Mouse (Mus musculus) heart, adult 2 months (tissue): ENCODE measurements around the gene Dyx1c1. TPM values are rescaled to one million over a fixed set of nuclear protein-coding genes. Genes with fewer than 3 reads are reported as not detected.

Source experiments
- DNase-seq, 2 experiments: peaks; one replicate each; pipeline ENCODE4 v3.0.0; 2021
- H3K27ac ChIP-seq: fragments of 200-600 bp; 2 replicates; pipeline ENCODE4 v1.8.1; 2022
- H3K27me3 ChIP-seq: fragments of 200-500 bp; 2 replicates; pipeline ENCODE4 v1.6.1; 2012; ENCODE audit warnings: mild to moderate bottlenecking, low read length, inconsistent platforms, mixed read lengths; ENCODE audit not compliant: control insufficient read depth, insufficient read depth
- H3K36me3 ChIP-seq: fragments of 200-500 bp; 2 replicates; pipeline ENCODE4 v1.6.1; 2012; ENCODE audit warnings: low read length, inconsistent platforms; ENCODE audit not compliant: control insufficient read depth, insufficient read depth
- H3K4me1 ChIP-seq: fragments of 200-500 bp; 2 replicates; pipeline ENCODE4 v1.6.1; 2011; ENCODE audit warnings: low read length; ENCODE audit not compliant: control insufficient read depth, insufficient read depth
- H3K4me3 ChIP-seq: fragments of 200-600 bp; 2 replicates; pipeline ENCODE4 v1.8.1; 2022
- H3K79me2 ChIP-seq: fragments of 200-500 bp; replicated peaks from 2 replicates; pipeline ENCODE4 v1.6.1; 2012; ENCODE audit warnings: mild to moderate bottlenecking, inconsistent platforms, low read length, moderate library complexity, mixed read lengths; ENCODE audit not compliant: control insufficient read depth, insufficient read depth
- H3K9ac ChIP-seq: fragments of 200-500 bp; 2 replicates; pipeline ENCODE4 v1.6.1; 2012; ENCODE audit warnings: low read depth, mild to moderate bottlenecking, control low read depth, inconsistent platforms, low read length, mixed read lengths
- CTCF ChIP-seq: fragments of 200-600 bp; IDR thresholded peaks from 2 replicates; pipeline ENCODE4 v1.8.1; 2022; ENCODE audit warnings: antibody characterized with exemption, mild to moderate bottlenecking, moderate library complexity
- EP300 ChIP-seq: fragments of 200-500 bp; IDR thresholded peaks from 2 replicates; pipeline ENCODE4 v1.6.1; 2011; ENCODE audit warnings: low read depth, low read length, control low read depth; ENCODE audit not compliant: insufficient read depth
- POLR2A ChIP-seq: fragments of 200-500 bp; IDR thresholded peaks from 2 replicates; pipeline ENCODE4 v1.6.1; 2011; ENCODE audit warnings: mild to moderate bottlenecking, low read depth, low read length, control low read depth; ENCODE audit not compliant: insufficient read depth
- WGBS: fragments of 180-500 bp; shearing (Covaris S2); methylation state at CpG from one replicate; pipeline ENCODE4 v1.1.7; 2018; 5-methylcytosine and 5-hydroxymethylcytosine counted together
- intact Hi-C: fragments of 180-260 bp; cut with DNase I; formaldehyde crosslinking; loops from one replicate; pipeline ENCODE4 v1.15.1; 2025
- polyA plus RNA-seq: library from polyadenylated mRNA; depleted of rRNA; stranded (reverse); fragments of >200 nt; gene quantifications from 2 replicates; pipeline ENCODE4 v1.2.3, GENCODE M21; 2012
- total RNA-seq, 2 experiments: library from RNA; stranded (reverse); gene quantifications; 2 replicates each; pipeline ENCODE4 v1.2.3; 2021

Dyx1c1 gene
- total and polyA plus RNA-seq, 3 experiments, result 0.18 to 0.52 (median 0.39) TPM

- no peak for TF ChIP-seq EP300
- no peak for TF ChIP-seq POLR2A
- TF ChIP-seq CTCF, result no peak
- Histone ChIP-seq H3K27me3 (no peaks in the 10 kb centered on the region), H3K9ac (no peak overlapping the region), H3K4me1 (no peaks in the 10 kb centered on the region), H3K4me3 (no peak overlapping the region), H3K79me2 (no peaks in the 10 kb centered on the region), H3K36me3 (no peaks in the 10 kb centered on the region), H3K27ac (no peak overlapping the region)
- peak in 1 of 2 experiments; percentile 33 for DNase-seq
- 68% methylated on average over 15 of the region's 15 CpGs for WGBS
- intact Hi-C loops, result no loop called here
These were observed 3.4 kb downstream of the Dyx1c1 start for GRCm38 (mm10) chr9:72961959-72962358.

- no peak overlapping the region for H3K27ac ChIP-seq
- 23% methylated on average over 11 of the region's 11 CpGs for WGBS
- no peaks in the 10 kb centered on the region for H3K79me2 ChIP-seq
- no peak overlapping the region for H3K9ac ChIP-seq
- DNase-seq, result peak; percentile 30 to 40
- intact Hi-C loops, result loop anchor here (2.0 to 5.0 kb wide), 2 partner anchors 74 to 122 kb away; partner anchors contain the start of genes Pigb and Rab27a
- H3K27me3 ChIP-seq, result no peaks in the 10 kb centered on the region
- TF ChIP-seq POLR2A, result no peak
- TF ChIP-seq EP300, result 0 out of 2 replicates have a peak, but pooled peaks have one; percentile 18
- peak; percentile 74 for TF ChIP-seq CTCF
- H3K4me3 ChIP-seq, result no peak overlapping the region
- no peaks in the 10 kb centered on the region for H3K36me3 ChIP-seq
- H3K4me1 ChIP-seq, result no peaks in the 10 kb centered on the region
These were observed 9.9 kb downstream of the Dyx1c1 start for GRCm38 (mm10) chr9:72968349-72969061.

DNA sequence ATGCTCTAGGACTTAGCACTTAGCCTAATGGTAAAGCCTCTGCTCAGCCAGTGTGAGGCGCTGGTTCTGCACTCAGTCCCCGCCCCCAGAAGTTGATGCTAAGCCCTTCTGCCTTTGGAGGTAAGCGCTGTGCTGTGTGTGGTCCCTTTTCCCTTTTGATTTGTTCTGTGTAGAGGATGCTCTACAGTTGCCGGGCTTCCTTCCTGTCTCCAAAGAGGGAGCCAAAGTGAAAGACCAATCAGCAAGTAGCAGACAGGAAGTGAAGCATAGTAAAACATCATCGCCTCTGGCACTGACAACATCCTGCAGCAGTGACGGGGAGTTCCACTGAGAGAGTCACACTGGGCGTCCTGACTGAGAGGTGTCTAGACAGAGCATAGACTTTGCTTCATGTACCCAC is 11.3 kb downstream of the Dyx1c1 start:
- H3K79me2 ChIP-seq, result no peaks in the 10 kb centered on the region
- 44% methylated on average over 7 of the region's 7 CpGs for WGBS
- H3K4me3 ChIP-seq, result no peak overlapping the region
- TF ChIP-seq POLR2A (no peak), CTCF (no peak), EP300 (no peak)
- no peaks in the 10 kb centered on the region for H3K36me3 ChIP-seq
- no peak overlapping the region for H3K27ac ChIP-seq
- peak in 1 of 2 experiments; percentile 22 for DNase-seq
- no peaks in the 10 kb centered on the region for H3K27me3 ChIP-seq
- H3K9ac ChIP-seq, result no peak overlapping the region
- intact Hi-C loops, result loop anchor here (2.0 to 5.0 kb wide), 3 partner anchors 15 to 121 kb away; partner anchors contain the start of genes Ccpg1, Ccpg1os, Pigb and Rab27a
- H3K4me1 ChIP-seq, result no peaks in the 10 kb centered on the region

- Histone ChIP-seq H3K27me3 (no peaks in the 10 kb centered on the region), H3K9ac (no peak overlapping the region), H3K4me1 (no peaks in the 10 kb centered on the region), H3K36me3 (no peaks in the 10 kb centered on the region), H3K79me2 (no peaks in the 10 kb centered on the region), H3K4me3 (no peak overlapping the region), H3K27ac (no peak overlapping the region)
- 85% methylated on average over 5 of the region's 5 CpGs for WGBS
- TF ChIP-seq EP300 (no peak), CTCF (no peak), POLR2A (no peak)
- intact Hi-C loops, result no loop called here
- no peak for DNase-seq
These were observed 13.8 kb downstream of the Dyx1c1 start for GRCm38 (mm10) chr9:72972435-72972834.

- intact Hi-C loops, result no loop called here
- TF ChIP-seq EP300, result no peak
- TF ChIP-seq POLR2A, result no peak
- 0 out of 2 replicates have a peak, but pooled peaks have one; percentile 5 for TF ChIP-seq CTCF
- H3K4me1 ChIP-seq, result no peaks in the 10 kb centered on the region
- no peak overlapping the region for H3K4me3 ChIP-seq
- DNase-seq, result no peak
- no peak overlapping the region for H3K9ac ChIP-seq
- no peak overlapping the region for H3K27ac ChIP-seq
- H3K36me3 ChIP-seq, result no peaks in the 10 kb centered on the region
- H3K27me3 ChIP-seq, result no peaks in the 10 kb centered on the region
- no peaks in the 10 kb centered on the region for H3K79me2 ChIP-seq
These were observed 14.4 kb downstream of the Dyx1c1 start for GRCm38 (mm10) chr9:72972984-72973383.

DNA sequence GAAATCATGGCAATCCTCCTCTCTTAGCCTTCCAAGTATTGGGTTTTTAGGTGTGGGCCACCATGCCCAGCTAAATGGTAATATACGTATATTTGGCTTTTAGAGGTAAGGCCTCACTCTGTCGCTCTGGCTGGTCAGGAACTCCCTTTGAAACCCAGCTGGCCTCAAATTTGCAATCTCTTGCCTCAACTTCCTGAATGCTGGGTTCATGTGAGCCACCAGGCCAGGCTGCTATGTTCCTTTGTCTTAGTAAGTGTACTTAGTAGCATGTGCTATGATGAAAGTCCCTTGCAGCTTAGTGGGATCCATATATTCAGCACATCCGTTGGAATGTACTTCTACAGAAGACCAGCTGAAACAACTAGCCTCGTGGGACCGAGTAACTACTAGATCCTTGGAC is 16.1 kb downstream of the Dyx1c1 start:
- intact Hi-C loops, result no loop called here
- TF ChIP-seq POLR2A (no peak), EP300 (no peak), CTCF (no peak)
- DNase-seq, result no peak
- H3K36me3 ChIP-seq, result no peaks in the 10 kb centered on the region
- no peaks in the 10 kb centered on the region for H3K27me3 ChIP-seq
- H3K27ac ChIP-seq, result no peak overlapping the region
- WGBS, result 78% methylated on average over 5 of the region's 5 CpGs
- H3K9ac ChIP-seq, result no peak overlapping the region
- no peaks in the 10 kb centered on the region for H3K4me1 ChIP-seq
- H3K79me2 ChIP-seq, result no peaks in the 10 kb centered on the region
- no peak overlapping the region for H3K4me3 ChIP-seq
